Mouse (Mus musculus): ENCODE results near the gene Ube2o.
"Not testable (repeated sequence)": the region's sequence is repeated elsewhere in the genome, so short reads cannot be mapped to it uniquely, and the experiment has no call there.

Ube2o gene

DNA sequence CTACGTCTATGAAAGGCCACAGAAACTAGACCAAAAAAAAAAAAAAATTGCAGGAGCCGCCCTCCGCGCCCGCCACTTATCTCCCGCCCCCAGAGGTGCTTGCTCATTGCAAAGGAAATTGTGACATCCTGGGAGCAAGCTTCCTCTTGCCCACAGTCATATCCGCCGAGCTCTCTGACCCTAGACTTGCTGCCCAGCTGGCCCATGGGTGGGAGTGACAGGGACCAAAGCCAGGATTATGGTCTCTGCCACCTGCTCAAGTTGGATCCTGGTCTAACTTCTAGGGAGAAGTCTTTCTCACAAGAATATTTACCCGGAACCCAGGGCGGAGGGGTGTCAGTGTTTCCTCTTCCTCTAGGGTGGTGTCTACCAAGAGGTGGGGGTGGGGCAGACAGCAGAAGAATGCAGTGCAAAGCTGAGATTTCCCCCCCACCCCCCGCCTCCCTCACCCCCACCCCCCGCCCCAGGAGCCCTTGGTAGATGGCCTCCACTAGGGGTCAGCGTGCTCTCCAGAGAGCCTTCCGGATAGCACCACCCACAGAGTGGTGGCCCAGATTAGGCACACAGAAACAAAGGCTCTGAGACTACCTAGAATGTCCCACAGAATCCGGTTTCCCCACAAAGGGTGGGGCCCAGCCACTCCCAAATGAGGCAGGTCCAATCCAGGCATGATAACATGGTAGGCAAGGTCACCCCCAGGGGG is 34.6 kb upstream of the Ube2o start:
- peak; percentile 37 for DNase-seq (ENCODE audit: low read depth, low spot score)

DNA sequence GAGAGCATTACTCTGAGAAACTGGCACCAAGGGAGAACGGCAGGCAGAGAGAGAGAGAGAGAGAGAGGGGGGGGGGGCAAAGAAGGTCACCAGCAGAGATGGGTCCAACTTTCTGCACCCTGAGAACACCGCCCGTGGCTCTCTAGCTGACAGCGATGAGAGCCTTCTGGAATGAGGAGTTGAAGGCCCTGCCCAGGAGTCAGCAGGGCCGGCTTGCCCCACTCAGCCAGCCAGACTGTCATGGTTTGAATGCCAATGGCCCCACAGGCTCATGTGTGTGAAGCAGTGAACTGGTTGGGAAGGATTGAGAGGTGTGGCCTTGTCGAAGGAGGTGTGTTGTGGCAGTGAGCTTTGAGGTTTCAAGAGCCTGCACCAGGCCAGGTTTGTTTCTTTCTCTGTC is 32.0 kb upstream of the Ube2o start:
- DNase-seq (ENCODE audit: low read depth, low spot score) = no peak

DNA sequence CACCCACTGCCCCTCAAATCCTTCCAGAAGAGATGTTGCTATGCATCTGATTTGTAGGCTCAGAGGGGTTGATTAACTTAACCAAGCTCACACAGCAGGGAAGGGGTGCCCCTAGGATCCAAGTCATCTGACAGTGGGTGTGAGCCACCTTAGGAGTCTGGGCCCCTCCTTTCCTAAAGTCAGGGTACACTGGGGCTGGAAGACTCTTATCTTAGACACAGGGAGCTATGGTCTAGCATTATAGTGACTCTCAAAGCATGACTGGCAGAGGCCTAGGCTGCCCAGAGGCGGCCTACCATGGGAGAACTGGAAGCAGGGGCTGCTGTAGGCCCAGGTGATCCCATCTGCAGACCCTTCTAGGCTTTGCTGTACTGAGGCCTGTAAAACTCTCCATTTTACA is 31.3 kb upstream of the Ube2o start:
- DNase-seq (ENCODE audit: low read depth, low spot score) = no peak

DNA sequence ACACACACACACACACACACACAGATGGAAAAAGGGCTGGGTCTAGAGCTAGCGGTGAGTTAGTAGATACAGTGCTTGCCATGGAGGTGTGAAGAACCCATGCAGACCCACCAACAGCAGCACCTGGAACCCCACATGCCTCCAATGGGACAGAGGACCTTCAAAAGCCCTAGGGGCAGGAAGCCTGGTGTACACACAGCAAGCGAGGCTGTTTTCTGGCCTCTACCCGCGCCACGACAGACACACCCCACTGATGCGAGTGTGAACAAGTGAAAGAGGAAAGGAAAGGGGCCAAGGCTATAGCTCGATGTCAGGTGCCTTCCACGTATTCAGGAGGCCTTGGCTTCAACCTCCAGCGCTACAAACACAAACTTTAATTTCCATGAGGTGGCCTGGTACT is 30.6 kb upstream of the Ube2o start:
- DNase-seq (ENCODE audit: low read depth, low spot score) = no peak

DNA sequence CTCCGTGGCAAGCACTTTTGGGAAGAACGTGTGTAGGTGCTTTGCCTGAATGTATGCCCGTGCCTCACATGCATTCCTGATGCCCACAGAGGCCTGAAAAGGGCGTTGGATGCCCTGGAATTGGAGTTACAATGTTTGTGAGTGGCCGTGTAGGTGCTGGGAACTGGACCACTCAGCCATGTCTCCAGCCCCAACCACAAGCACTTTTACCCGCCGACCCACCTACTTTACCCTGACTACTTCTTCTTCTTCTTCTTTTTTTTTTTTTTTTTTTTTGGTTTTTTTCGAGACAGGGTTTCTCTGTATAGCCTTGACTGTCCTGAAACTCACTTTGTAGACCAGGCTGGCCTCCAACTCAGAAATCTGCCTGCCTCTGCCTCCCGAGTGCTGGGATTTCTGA is 29.9 kb upstream of the Ube2o start:
- not testable (repeated sequence) for DNase-seq (ENCODE audit: low read depth, low spot score)

DNA sequence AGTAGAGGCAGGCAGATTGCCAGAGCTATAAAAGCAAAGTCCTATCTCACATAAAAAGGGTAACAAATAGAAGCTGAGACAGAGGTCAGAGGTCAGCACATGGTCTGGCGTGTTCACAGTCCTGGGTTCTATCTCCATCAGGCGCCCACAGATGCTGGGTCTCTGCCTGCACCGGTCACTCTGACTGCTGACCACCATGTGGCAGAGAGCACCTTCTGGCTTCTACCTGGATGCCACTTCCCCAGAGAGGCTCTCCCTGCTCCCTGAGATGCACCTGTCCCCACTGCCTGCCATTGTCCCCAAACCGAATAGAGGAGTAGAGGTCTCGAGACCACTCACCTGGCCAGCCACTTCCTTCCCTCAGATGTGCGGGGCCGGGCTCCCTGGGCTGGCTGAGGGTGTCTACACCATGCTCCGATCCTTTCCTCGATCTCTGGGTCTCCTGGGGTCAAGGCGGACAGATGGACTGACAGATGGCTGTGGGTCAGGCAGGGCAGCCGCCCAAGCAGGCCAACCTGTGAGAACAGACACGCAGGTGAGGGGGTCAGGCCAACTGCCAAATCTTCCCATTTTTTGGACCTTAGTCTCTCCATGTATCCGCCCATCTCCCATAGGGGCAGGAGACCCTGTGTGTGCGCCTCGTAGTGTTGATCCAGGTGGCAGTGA is 28.9 kb upstream of the Ube2o start:
- DNase-seq (ENCODE audit: low read depth, low spot score) = no peak

DNA sequence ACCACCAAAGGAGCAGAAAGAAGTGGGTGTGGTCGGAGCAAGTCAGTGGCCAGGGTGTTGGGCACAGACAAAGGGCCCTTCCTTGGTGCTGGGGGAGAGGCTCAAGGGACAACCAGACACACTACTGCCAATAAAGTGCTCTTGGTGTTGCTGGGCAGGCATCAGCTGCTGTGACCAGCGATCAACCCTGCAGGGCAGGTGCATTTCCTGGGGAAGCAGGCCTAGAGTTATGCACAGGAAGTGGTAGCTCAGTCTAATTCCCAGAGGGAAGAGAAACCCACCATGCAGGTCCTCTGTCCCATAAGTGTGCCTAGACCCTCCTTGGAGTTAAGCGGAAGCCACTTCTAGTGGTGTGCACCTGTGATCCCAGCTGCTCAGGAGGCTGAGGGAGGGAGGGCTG is 26.5 kb upstream of the Ube2o start:
- DNase-seq (ENCODE audit: low read depth, low spot score) = no peak

DNA sequence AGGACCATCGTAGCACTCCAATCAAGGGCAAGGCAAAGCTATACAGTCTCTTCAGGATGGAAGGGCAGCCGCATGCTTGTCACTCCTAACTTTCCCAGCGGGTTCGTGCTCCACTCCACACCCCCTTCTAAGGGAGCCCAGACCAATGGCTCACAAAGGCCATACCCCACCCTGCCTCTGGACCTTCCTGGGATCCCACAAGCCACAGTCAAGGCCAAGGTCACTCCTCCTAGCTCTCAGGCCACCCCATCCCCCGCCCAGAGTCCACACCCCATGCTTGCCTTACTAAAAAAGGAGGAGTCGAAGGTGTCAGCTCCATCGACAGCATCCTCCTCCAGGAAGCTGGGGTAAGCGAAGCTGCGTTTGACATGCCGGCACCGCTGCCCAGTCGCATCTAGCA is 22.9 kb upstream of the Ube2o start:
- no peak for DNase-seq (ENCODE audit: low read depth, low spot score)

DNA sequence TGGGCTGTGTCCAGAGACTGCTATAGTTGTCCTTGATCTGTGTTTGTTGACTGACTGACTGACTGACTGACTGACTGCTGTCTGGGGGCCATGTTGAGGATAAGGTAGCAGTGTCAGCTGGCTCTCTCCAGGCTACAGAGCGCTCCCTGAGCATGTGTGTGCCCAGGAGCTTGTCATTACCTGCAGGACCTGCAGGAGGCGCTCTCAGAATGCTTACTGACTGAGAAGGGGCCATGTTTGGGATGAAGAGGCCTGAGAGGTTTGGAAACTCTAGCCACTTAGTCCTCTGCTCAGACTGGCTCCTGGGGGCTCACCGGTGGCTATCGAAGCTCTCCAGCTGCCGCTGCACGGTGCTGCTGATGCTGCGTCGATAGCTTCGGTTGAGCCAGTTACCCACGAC is 22.1 kb upstream of the Ube2o start:
- no peak for DNase-seq (ENCODE audit: low read depth, low spot score)

DNA sequence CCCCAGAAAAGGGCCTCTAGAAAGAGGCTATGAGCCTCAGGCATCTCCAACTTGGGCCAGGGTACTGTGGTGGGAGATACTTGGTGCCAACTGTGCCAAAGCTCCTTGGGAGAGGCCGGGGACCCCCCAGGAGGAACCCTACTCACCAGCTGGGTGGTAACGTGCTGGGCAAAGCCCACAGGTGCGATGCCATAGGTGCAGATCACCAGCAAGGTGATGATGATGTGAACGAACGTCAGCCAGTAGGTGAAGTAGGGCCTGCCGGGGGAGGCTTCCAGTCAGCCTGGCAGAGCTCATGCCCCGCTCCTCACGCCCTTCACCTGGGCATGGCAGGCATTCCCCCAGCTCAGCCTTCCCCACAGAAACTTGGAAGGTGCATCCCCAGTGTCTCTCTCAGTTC is 20.8 kb upstream of the Ube2o start:
- no peak for DNase-seq (ENCODE audit: low read depth, low spot score)

DNA sequence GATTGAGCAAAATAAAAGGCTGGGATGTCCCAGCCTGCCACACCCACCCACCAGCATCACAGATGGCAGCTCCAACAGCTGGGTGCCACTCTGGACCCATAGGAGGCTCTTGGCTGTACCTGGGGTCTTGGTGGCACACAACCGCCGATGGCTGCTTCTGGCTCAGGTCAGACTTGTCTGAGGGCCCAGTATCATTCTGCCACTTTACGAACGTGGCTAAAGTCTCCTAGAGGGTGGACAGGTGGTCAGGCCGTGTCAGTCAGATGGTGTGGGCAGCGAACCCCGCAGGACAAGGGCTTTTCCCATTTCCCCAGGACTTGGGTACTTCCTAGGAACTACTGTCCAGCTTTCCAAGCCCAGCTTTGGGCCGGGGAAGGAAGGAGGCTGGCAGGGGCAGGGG is 19.9 kb upstream of the Ube2o start:
- DNase-seq (ENCODE audit: low read depth, low spot score) = no peak

DNA sequence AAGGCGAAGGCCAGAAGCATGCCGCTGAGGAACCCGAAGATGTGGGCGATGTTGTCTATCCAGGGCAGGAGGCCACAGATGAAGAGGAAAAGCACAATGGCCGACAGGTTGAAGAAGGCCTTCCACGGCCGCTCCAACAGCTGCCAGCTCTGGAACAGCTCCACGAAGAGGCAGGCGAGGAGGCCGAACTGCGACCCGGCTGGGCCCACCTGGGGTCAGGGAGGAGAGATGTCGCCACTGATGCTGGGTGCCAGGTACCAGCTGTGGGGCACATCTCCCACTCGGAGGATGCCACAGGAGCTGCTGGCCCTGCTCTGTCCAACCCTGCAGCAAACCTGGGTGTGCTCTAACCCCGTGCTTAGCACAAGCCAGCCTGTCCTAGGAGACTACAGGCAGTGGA is 18.0 kb upstream of the Ube2o start:
- DNase-seq (ENCODE audit: low read depth, low spot score) = no peak

DNA sequence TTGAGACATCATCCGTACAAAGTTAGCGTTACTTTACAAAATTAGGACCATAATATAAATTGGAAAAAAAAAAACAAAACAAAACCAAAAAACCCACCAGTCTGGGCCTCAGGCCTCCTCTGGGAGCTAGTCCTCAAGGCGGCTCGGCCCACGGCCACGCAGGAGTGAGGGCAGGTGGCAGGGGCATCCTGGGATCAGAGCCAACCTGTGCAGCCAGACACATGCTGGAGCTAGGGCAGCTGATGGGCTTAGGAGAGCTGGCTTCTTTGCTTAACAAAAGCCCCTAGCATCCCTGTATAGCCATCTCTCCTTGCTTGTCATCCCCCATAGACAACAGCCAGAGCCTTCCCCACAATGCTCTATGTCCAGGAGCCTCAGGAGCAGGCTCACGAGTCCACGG is 16.9 kb upstream of the Ube2o start:
- DNase-seq (ENCODE audit: low read depth, low spot score) = no peak

DNA sequence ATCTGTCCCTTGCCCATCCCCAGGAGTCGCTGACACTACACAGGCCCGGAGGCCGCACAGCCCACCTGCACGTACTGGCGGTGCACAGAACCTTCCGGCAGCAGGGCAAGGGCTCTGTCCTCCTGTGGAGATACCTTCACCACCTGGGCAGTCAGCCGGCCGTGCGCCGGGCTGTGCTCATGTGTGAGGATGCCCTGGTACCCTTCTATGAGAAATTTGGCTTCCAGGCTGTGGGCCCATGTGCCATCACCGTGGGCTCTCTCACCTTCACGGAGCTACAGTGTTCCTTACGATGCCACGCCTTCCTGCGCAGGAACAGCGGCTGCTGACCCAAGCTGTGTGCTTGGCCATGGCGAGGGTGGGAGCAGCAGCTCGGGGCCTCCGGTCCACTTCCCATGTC is 15.5 kb upstream of the Ube2o start:
- no peak for DNase-seq (ENCODE audit: low read depth, low spot score)

DNA sequence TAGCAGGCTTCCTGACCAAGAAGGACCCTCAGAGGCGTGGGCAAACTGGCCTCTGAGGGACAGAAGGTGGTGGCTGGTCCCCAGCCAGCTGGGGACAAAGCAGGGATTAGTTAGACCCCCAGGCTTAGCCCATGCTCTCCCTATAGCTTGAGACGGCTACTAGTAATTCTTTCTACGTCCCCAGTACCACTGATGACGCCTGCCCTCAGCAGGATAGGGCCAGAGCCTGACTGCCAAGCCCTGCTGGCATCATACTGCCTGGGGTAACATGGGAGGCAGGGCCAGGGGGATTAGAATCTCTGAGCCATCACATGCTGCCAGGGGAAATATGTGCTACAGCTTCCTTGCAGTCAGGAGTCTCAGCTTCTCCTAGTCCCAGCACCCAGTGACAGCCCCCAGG is 12.1 kb upstream of the Ube2o start:
- no peak for DNase-seq (ENCODE audit: low read depth, low spot score)

DNA sequence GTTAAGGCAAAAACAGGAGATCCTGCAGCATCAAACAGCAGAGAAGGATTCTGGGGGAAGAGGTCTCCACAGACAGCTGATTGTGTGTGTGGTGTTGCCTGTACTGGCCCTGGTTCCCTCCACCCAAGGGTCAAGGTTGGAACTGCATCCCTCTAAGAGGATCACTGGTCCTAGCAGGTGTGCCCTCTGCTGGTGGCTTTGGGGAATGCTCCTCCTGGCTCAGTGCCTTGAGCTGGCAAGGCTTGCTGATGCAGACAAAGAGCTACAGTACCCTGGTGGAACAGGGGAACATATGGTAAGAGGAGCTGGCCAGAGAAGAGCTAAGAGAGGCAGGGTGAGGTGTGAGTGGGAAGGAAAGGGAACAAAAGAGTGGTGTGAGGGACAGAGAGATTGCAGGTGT is 11.2 kb upstream of the Ube2o start:
- DNase-seq (ENCODE audit: low read depth, low spot score) = peak; percentile 96

DNA sequence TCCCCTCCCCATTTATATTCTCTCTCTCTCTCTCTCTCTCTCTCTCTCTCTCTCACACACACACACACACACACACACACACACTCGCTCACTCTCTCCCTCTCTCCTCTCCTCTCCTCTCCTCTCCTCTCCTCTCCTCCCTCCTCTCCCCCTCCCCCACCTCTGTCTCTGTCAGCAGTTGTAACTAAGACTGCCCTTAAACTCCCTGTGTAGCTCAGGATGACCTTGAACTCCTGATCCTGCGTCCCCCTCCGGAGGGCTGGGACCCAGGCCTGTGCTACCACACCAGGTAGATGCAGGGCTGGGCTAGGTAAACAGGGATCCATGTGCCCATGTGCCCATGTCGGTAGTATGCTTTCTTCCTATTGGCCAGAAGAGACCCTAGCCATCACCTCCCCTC is 10.4 kb upstream of the Ube2o start:
- no peak for DNase-seq (ENCODE audit: low read depth, low spot score)

DNA sequence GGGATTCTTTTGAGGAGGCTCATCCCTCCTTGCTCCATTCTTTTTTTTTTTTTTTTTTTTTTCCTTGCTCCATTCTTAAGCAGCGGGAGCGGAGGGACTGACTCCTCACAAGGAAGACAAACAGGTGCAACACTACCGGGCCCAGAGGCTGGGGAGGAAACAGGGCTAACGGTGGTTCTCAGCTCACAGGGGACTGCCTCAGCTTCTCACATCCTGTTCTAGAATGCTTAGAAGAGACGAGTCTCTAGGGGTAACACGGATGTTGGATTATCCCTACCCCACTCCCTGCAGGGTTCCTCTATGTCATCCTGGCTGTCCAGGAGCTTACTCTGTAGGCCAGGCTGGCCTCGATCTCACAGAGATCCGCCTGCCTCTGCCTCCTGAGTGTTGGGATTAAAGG is 8.3 kb upstream of the Ube2o start:
- no peak for DNase-seq (ENCODE audit: low read depth, low spot score)

DNA sequence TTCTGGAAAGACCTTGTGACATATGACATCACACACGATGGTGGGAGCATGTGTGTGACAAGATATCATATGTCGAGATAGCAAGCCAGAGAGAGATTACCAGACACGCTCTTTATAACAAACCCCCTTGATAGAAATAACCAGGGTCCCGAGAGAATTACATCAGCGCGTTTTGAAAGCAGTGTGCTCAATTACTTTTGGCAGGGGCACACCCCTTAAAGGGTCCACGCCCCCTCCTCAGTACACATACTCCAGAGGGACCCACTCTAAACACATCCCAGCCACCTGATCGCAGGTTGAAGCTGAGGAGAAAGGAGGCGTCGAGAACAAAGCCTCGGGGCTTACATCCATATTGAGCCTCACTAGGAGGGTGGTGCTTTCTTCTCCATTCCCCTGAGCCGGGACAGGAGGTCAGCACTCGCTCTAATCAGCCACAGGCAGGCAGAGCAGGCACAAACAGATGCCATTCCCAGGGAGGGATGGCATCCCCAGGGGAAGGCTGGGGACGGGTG is 7.8 kb upstream of the Ube2o start:
- peak; percentile 37 for DNase-seq (ENCODE audit: low read depth, low spot score)

DNA sequence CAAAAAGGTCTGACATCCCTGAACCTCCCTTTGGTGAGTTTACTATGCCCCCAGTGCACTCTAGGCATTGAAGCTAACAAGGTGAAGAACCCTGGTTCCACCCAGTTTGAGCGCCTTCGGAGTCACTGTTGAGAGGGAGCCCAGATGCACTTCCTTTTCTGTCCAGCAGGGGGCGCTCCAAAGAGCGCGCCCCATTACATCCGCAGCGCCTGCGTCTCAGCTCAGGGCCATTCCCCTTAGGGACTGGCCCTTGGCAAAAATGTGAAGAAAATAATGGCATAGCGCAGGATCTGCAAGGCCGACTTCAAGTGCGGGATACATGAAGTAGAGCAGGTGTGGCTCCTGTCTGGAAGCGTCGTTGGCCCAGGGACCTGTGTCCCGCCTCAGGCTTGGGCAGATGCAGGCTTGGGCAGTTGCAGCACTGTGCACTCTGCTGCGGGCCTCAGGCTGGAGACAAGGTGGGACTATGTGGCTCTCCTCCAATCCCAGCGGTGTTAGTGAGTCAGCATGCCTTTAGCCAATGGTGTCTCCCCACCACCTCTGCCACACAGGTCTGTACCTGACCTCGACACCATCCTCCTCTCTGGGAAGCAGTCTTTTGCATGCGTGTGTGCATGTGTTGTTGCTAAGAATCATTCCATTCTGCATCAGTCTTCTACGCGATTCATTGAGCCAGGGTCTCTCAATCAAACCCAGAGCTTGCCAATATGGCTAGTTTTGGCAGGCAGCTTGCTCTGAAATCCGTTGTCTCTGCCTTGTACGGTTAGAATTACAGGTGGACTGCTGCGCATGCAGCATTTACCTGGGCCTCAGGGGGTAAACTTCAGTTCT is 5.8 kb upstream of the Ube2o start:
- peak; percentile 84 for DNase-seq (ENCODE audit: low read depth, low spot score)

DNA sequence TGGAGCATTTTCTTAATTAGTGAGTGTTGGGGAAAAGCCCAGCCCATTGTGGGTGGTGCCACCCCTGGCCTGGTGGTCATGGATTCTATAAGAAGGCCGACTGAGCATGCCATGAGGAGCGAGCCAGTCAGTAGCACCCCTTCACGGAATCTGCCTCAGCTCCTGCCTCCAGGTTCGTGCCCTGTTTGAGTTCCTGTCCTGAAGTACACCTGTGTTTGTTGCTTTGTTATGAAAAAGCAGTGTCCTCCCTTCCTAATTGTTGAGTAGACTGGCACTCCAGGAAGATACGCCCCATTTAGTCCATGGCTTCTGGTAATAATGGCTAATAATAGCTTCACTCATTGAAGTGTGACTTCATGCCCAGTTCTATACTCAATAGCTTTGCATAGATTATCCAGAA is 5.1 kb upstream of the Ube2o start, which contains the start of gene Aanat:
Aanat (plus strand) TSS at position 123 of the 400 bp plus-strand sequence.
- no peak for DNase-seq (ENCODE audit: low read depth, low spot score)

DNA sequence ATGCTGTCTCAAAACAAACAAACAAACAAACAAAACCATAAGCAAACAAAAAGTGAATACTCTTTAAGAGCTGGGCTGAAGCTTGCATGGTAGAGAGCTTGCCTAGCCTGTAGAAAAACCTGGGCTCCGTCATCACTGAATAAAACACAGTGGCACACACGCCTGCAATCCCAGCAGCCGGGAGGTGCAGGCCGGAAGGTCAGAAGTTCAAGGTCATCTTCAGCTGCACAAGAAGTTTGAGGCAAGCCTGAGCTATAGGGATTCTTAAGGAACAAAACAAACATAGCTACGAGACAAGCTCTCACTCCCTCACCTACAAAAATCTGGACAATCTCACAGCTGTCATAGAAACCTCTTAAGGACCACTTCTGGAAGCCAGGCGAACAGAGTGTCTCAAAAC is 4.4 kb upstream of the Ube2o start:
- DNase-seq (ENCODE audit: low read depth, low spot score) = no peak
